Mouse (Mus musculus) embryonic facial prominence, embryonic 14.5 days (tissue): ENCODE data around the gene Arl4d. TPM values are rescaled to one million over a fixed set of nuclear protein-coding genes. Genes with fewer than 3 reads are reported as not detected.

ENCODE experiments used
- ATAC-seq: fragments of 200-750 bp; cut with Nextera tagmentation; 2 replicates; pipeline ENCODE4 v1.8.0; 2017; ENCODE audit warnings: low read depth, moderate number of reproducible peaks, moderate TSS enrichment
- DNase-seq: peaks from one replicate; pipeline ENCODE4 v3.0.0-alpha.2; 2015; ENCODE audit warnings: low spot score
- H3K27ac ChIP-seq: fragments of 300-500 bp; sonication (generic); replicated peaks from 2 replicates; pipeline ENCODE4 v1.5.1; 2014; ENCODE audit warnings: low read depth, mild to moderate bottlenecking, low read length, moderate library complexity
- H3K27me3 ChIP-seq: fragments of 300-500 bp; sonication (generic); replicated peaks from 2 replicates; pipeline ENCODE4 v1.6.1; 2014; ENCODE audit warnings: low read length; ENCODE audit not compliant: control insufficient read depth, insufficient read depth
- H3K36me3 ChIP-seq: fragments of 300-500 bp; sonication (generic); 2 replicates; pipeline ENCODE4 v1.6.1; 2014; ENCODE audit warnings: low read length, mixed read lengths; ENCODE audit not compliant: control insufficient read depth, insufficient read depth
- H3K4me1 ChIP-seq: fragments of 300-500 bp; sonication (generic); 2 replicates; pipeline ENCODE4 v1.6.1; 2014; ENCODE audit warnings: antibody characterized with exemption, low read length; ENCODE audit not compliant: control insufficient read depth, insufficient read depth
- H3K4me2 ChIP-seq: fragments of 300-500 bp; sonication (generic); 2 replicates; pipeline ENCODE4 v1.6.1; 2014; ENCODE audit warnings: low read depth, mild to moderate bottlenecking, low read length, moderate library complexity, mixed read lengths
- H3K4me3 ChIP-seq: fragments of 300-500 bp; sonication (generic); 2 replicates; pipeline ENCODE4 v1.5.1; 2014; ENCODE audit warnings: low read depth, mild to moderate bottlenecking, low read length
- H3K9ac ChIP-seq: fragments of 300-500 bp; sonication (generic); 2 replicates; pipeline ENCODE4 v1.6.1; 2014; ENCODE audit warnings: low read depth, mild to moderate bottlenecking, low read length, moderate library complexity, mixed read lengths
- H3K9me3 ChIP-seq: fragments of 300-500 bp; sonication (generic); 2 replicates; pipeline ENCODE4 v1.6.1; 2016; ENCODE audit warnings: low read length; ENCODE audit not compliant: control insufficient read depth
- WGBS: fragments of 180-500 bp; shearing (Covaris S2); extraction: QIAGEN DNeasy Blood & Tissue Kit; methylation state at CpG from one replicate; pipeline ENCODE4 v1.1.7; 2014; 5-methylcytosine and 5-hydroxymethylcytosine counted together
- polyA plus RNA-seq: library from polyadenylated mRNA; unstranded; fragments of >200 nt; fragmentation: Nextera tagmentation; extraction: Ambion mirVana; gene quantifications from 2 replicates; pipeline ENCODE4 v1.2.1, GENCODE M21; 2014

Gene Arl4d
- polyA plus RNA-seq, 1 experiment from 2014 or later, result 4.7 TPM

DNA sequence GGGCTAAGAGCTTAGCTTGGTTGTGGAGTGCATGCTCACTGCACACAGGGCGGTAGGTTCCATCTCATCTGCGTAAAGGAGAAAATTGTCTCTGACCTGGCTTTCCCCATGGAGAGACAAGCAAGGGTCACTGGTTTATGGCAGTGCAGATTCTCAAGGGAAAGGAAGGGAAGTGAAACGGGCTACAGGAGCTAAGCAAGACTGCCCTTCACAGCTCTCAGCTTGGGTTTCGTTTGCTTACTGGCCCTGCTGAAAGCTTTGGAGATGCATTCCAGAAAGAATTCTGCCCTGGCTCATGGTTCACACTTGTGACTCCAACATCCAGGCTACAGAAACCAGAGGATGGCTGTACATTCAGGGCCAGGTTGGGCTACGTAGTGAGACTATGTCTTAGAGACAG is 13.4 kb downstream of the Arl4d start:
- no peak for ATAC-seq
- H3K4me3 ChIP-seq, result no peak overlapping the region
- H3K27me3 ChIP-seq, result no peaks in the 10 kb centered on the region
- no peaks in the 10 kb centered on the region for H3K9me3 ChIP-seq
- H3K27ac ChIP-seq, result no peak overlapping the region
- no peak overlapping the region for H3K4me2 ChIP-seq
- no peaks in the 10 kb centered on the region for H3K36me3 ChIP-seq
- no peak for DNase-seq
- H3K4me1 ChIP-seq, result peaks cover 6% of the 10 kb centered on the region; the same call in 1 of the 2 replicates
- H3K9ac ChIP-seq, result no peak overlapping the region
- 56% methylated on average over 5 of the region's 5 CpGs for WGBS

DNA sequence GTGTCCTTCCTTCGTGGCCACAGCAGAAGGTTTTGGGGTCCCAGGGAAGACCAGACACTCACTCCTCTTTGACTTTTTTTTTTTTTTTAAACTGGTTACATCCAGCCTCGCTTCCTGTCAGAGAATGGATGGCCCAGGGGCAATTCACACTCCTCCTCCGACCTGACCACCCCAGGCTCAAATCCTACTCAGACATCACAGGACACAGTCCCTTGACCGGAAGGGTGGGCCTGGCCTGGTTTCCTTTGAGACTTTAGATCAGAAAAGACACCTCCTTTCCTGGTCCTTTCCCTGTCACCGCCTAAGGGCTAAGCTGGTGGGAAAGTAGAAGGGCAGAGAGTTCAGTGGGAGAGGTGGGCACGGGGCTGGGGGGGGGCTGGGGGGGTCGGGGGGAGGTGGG is 14.6 kb downstream of the Arl4d start:
- Histone ChIP-seq H3K27ac (no peak overlapping the region), H3K27me3 (no peaks in the 10 kb centered on the region), H3K4me1 (peaks cover 6% of the 10 kb centered on the region; the same call in 1 of the 2 replicates), H3K9me3 (no peaks in the 10 kb centered on the region), H3K4me3 (no peak overlapping the region), H3K4me2 (no peak overlapping the region), H3K36me3 (no peaks in the 10 kb centered on the region), H3K9ac (no peak overlapping the region)
- 33% methylated on average over 7 of the region's 7 CpGs for WGBS
- no peak for DNase-seq
- ATAC-seq, result no peak

DNA sequence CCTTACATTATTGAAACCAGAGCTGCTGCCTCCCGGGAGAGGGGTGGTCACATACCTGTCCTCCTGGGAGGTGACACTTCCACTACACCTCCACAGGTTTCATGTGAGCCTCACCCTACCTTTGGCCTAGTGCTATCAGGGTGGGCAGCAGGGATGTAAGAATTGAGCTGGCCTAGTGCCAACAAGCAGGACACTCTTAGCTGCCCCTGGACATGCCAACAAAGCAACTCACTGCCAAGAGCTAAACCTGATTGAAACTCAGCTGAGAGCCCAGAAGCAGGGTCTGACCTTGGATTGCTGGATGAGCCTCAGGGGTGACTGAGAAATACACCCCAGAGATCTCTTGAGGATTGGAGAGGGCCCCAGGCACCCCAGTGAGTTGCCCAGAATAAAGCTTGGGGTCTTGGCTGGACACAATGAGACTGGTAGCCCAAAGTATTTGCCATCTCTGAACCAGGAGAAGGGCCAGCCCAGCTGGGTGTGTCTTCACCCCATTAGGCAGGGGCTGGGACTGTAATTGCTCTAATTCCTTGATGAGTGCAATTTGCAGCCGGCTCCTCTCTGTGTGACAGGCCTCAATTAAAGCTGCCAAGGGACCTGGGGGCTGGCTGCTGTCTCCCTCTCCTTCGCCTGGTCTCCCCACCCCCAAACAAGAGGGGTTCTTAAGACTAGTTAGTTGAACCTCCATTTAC is 15.4 kb downstream of the Arl4d start:
- no peak for DNase-seq
- no peak overlapping the region for H3K9ac ChIP-seq
- WGBS, result 31% methylated on average over 3 of the region's 3 CpGs

DNA sequence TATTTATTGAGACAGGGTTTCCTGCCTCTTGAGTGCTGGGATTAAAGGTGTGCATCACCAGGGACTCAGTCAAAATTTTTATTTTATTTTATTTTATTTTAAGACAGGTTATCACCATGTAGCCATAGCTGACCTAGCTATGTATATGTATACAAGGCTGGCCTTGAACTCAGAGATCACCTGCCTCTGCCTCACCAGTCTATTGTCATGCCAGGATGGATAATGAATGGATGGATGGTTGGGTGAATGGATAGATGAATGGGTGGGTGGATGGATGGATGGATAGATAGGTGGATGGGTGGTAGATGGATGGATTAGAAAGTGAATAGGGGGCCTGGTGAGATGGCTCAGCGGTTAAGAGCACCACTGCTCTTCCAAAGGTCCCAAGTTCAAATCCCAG is 16.6 kb downstream of the Arl4d start:
- ATAC-seq, result no peak
- DNase-seq, result no peak
- H3K27ac ChIP-seq, result no peak overlapping the region
- whole genome bisulfite sequencing, result 85% methylated on average over 1 of the region's 1 CpGs
- H3K4me2 ChIP-seq, result no peak overlapping the region
- peaks cover 6% of the 10 kb centered on the region; the same call in 1 of the 2 replicates for H3K4me1 ChIP-seq
- H3K27me3 ChIP-seq, result no peaks in the 10 kb centered on the region
- H3K36me3 ChIP-seq, result no peaks in the 10 kb centered on the region
- H3K9ac ChIP-seq, result no peak overlapping the region
- H3K9me3 ChIP-seq, result no peaks in the 10 kb centered on the region
- no peak overlapping the region for H3K4me3 ChIP-seq

More for the DNA sequence above, 15.4 kb downstream of the Arl4d start:
- Histone ChIP-seq H3K4me1 (peaks cover 6% of the 10 kb centered on the region; the same call in 1 of the 2 replicates), H3K9me3 (no peaks in the 10 kb centered on the region), H3K36me3 (no peaks in the 10 kb centered on the region), H3K4me3 (no peak overlapping the region), H3K27me3 (no peaks in the 10 kb centered on the region), H3K27ac (no peak overlapping the region), H3K4me2 (no peak overlapping the region)
- ATAC-seq, result no peak

DNA sequence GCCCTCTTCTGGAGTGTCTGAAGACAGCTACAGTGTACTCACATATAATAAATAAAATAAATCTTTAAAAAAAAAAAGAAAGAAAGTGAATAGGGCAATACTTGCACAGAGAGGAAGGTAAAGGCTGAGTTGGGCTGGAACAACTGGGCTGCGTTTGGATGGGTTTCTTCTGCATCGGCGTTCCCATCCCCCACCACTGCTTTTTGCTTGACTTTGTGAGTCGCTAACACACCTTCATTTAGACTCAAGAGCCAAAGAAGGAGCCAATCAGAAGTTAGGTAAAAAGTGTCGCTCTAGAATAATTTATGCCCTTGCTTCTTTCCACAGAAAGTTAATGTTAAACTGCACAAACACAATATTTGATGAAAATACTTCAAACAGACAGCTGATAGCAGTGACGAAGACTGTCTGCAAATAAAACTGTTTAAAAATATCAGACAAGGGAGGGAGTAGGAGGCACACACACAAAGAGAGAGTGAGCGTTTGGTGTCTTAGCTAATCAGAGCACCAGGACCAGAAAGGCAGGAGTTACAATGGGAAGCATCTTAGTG is 17.1 kb downstream of the Arl4d start:
- no peaks in the 10 kb centered on the region for H3K36me3 ChIP-seq
- DNase-seq, result no peak
- no peaks in the 10 kb centered on the region for H3K9me3 ChIP-seq
- 75% methylated on average over 7 of the region's 7 CpGs for WGBS
- H3K4me1 ChIP-seq, result peaks cover 6% of the 10 kb centered on the region; the same call in 1 of the 2 replicates
- H3K4me3 ChIP-seq, result no peak overlapping the region
- no peak for ATAC-seq
- no peak overlapping the region for H3K4me2 ChIP-seq
- H3K27ac ChIP-seq, result no peak overlapping the region
- H3K9ac ChIP-seq, result no peak overlapping the region
- H3K27me3 ChIP-seq, result no peaks in the 10 kb centered on the region

DNA sequence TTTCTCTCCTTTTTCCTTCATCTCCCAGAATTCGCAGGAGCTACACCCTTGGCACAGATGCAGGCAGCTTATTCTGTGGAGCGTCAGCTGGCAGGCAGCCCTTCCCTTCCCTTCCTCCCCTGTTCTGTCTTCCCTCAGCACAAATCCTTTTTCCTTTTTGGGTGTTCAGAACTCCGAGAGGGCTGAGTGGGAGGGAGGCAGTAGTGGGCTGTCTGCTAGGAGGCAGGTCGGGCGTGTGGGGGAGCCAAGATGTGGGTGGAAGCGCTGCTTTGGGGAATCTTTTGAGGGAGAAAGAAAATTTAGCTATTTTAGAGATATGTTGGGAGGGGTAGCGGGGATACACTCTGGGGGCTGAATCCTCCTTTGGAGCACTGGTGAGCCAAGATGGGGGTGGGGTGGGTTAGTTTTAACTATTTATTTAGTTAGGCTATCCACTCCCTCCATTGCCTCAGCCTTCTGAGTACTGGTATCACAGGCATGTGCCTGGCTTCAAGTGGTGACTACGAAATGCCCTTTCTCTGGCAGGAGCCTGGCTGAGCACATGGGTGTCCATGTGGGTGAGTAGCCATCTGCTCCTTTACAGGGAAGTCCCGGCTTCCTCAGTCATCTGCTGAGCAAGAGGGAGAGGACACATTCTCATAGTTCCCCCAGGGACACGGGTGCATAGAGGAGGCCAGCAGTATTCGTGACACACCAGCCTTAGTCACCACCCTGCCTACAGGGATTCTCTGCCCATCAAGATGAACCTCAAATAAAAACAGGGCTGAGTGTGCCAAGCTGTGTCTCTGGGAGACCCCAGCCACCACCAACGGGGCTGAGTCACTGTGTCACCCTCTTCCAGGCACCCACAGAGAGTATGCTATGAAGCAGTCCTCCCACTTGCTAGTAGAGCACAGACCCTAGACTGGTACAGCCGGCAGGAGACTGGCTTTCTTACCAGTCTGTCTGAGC is 22.3 kb downstream of the Arl4d start:
- H3K4me2 ChIP-seq, result peak overlapping the region; percentile 15; the same call in 1 of the 2 replicates
- H3K27me3 ChIP-seq, result no peaks in the 10 kb centered on the region
- H3K4me3 ChIP-seq, result no peak overlapping the region
- peak overlapping the region; percentile 72 for H3K27ac ChIP-seq
- WGBS, result 44% methylated on average over 13 of the region's 13 CpGs
- H3K36me3 ChIP-seq, result no peaks in the 10 kb centered on the region
- H3K9ac ChIP-seq, result no peak overlapping the region
- DNase-seq (peak; percentile 91), ATAC-seq (peak; percentile 74)
- H3K4me1 ChIP-seq, result 0 out of 2 replicates have a peak, but pooled peaks cover 11% of the 10 kb centered on the region
- no peaks in the 10 kb centered on the region for H3K9me3 ChIP-seq

DNA sequence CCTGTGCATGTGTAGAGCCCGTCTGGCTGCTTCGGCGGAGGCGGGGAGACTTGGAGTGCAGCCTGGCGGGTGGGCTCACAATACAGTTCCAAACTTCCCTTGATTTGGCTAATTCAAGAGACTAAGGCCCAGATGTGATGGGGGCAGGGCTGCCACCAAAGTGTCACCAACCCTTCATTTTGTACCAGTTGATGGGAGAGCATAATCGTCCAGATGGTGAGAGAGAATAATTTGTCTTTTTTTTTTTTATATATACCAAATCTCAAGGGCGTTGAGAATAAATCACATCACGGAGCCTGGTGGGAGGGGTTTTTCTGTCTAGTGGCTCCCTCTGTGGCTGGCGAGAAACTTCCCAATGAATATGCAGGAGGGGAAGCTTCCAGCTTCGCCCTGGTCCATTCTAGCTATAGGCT is 24.4 kb downstream of the Arl4d start:
- no peak for ATAC-seq
- WGBS, result 61% methylated on average over 10 of the region's 10 CpGs
- no peaks in the 10 kb centered on the region for H3K36me3 ChIP-seq

DNA sequence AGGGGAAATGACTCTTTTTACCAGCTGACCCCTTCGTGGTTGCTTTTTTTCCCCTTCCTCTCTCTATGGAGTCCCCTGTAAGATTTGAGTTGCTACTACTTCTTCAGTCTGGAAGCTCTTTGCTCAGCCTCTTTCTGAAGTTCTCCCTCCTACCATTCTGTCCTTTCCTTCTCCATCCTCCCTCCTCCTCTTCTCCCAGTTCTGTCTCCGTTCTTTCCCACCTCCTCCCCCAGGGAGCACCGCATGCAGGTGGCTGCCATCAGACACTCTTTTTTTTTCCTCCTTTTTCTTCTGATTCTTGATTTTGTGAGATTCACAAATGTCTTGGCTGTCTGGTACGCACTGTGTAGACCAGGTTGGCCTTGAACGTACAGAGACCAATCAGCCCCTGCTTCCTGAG is 25.0 kb downstream of the Arl4d start:
- Histone ChIP-seq H3K9ac (no peak overlapping the region), H3K4me2 (no peak overlapping the region), H3K36me3 (no peaks in the 10 kb centered on the region), H3K27me3 (no peaks in the 10 kb centered on the region), H3K4me1 (0 out of 2 replicates have a peak, but pooled peaks cover 11% of the 10 kb centered on the region), H3K4me3 (no peak overlapping the region), H3K9me3 (no peaks in the 10 kb centered on the region), H3K27ac (no peak overlapping the region)
- DNase-seq (no peak), ATAC-seq (no peak)
- WGBS, result 64% methylated on average over 5 of the region's 5 CpGs

More for the DNA sequence above, 24.4 kb downstream of the Arl4d start:
- Histone ChIP-seq H3K9ac (no peak overlapping the region), H3K4me3 (no peak overlapping the region), H3K4me1 (0 out of 2 replicates have a peak, but pooled peaks cover 11% of the 10 kb centered on the region), H3K27ac (no peak overlapping the region), H3K9me3 (no peaks in the 10 kb centered on the region), H3K4me2 (no peak overlapping the region), H3K27me3 (no peaks in the 10 kb centered on the region)
- no peak for DNase-seq
